Mouse (Mus musculus) layer of hippocampus, adult 9-11 months (tissue): ENCODE data around the gene Hscb.
A peak's percentile ranks its signal among the peaks of the same experiment; 100 is the strongest.

Experiments used
- DNase-seq: peaks from one replicate; pipeline ENCODE4 v3.0.0; 2022

Gene Hscb

GRCm38 (mm10) chr5:110827576-110827975 is 12.0 kb downstream of the Hscb start:
- no peak for DNase-seq

- DNase-seq: no peak
Measured at GRCm38 (mm10) chr5:110826781-110827495, 12.6 kb downstream of the Hscb start.

GRCm38 (mm10) chr5:110824421-110824820 is 15.2 kb downstream of the Hscb start:
- DNase-seq: no peak

- DNase-seq: peak; percentile 100
Measured at GRCm38 (mm10) chr5:110809667-110810325, 29.8 kb downstream of the Hscb start, which contains the start of gene Ulk1. Ulk1 (minus strand) TSS chr5:110810097.

- no peak for DNase-seq
Measured at GRCm38 (mm10) chr5:110808821-110809666, 30.5 kb downstream of the Hscb start.

GRCm38 (mm10) chr5:110808061-110808631 is 31.4 kb downstream of the Hscb start:
- peak; percentile 84 for DNase-seq

- DNase-seq: no peak
Measured at GRCm38 (mm10) chr5:110807453-110807852, 32.1 kb downstream of the Hscb start.

GRCm38 (mm10) chr5:110806676-110807075 is 32.9 kb downstream of the Hscb start:
- no peak for DNase-seq

- DNase-seq: no peak
Measured at GRCm38 (mm10) chr5:110806154-110806553, 33.4 kb downstream of the Hscb start.

- no peak for DNase-seq
Measured at GRCm38 (mm10) chr5:110804012-110804743, 35.4 kb downstream of the Hscb start.

GRCm38 (mm10) chr5:110802809-110803208 is 36.8 kb downstream of the Hscb start:
- DNase-seq: no peak

- DNase-seq: no peak
Measured at GRCm38 (mm10) chr5:110802186-110802585, 37.4 kb downstream of the Hscb start.

GRCm38 (mm10) chr5:110801036-110801624 is 38.4 kb downstream of the Hscb start:
- no peak for DNase-seq

GRCm38 (mm10) chr5:110797696-110798095 is 41.9 kb downstream of the Hscb start:
- no peak for DNase-seq

- no peak for DNase-seq
Measured at GRCm38 (mm10) chr5:110794363-110794762, 45.2 kb downstream of the Hscb start.

GRCm38 (mm10) chr5:110788684-110789083 is 50.9 kb downstream of the Hscb start:
- no peak for DNase-seq

GRCm38 (mm10) chr5:110786081-110786835 is 53.3 kb downstream of the Hscb start:
- DNase-seq: peak; percentile 69

- DNase-seq: no peak
Measured at GRCm38 (mm10) chr5:110783150-110783549, 56.4 kb downstream of the Hscb start.

- no peak for DNase-seq
Measured at GRCm38 (mm10) chr5:110781529-110782238, 57.9 kb downstream of the Hscb start.

GRCm38 (mm10) chr5:110780761-110781528 is 58.6 kb downstream of the Hscb start:
- no peak for DNase-seq
